Mouse (Mus musculus): Measurements from ENCODE around the gene Zfp386. TPM values are rescaled to one million over a fixed set of nuclear protein-coding genes. Genes with fewer than 3 reads are reported as not detected.

Gene Zfp386
- 10 to 100 TPM; 77.8 to 88.5 TPM for total RNA-seq (2023)

DNA sequence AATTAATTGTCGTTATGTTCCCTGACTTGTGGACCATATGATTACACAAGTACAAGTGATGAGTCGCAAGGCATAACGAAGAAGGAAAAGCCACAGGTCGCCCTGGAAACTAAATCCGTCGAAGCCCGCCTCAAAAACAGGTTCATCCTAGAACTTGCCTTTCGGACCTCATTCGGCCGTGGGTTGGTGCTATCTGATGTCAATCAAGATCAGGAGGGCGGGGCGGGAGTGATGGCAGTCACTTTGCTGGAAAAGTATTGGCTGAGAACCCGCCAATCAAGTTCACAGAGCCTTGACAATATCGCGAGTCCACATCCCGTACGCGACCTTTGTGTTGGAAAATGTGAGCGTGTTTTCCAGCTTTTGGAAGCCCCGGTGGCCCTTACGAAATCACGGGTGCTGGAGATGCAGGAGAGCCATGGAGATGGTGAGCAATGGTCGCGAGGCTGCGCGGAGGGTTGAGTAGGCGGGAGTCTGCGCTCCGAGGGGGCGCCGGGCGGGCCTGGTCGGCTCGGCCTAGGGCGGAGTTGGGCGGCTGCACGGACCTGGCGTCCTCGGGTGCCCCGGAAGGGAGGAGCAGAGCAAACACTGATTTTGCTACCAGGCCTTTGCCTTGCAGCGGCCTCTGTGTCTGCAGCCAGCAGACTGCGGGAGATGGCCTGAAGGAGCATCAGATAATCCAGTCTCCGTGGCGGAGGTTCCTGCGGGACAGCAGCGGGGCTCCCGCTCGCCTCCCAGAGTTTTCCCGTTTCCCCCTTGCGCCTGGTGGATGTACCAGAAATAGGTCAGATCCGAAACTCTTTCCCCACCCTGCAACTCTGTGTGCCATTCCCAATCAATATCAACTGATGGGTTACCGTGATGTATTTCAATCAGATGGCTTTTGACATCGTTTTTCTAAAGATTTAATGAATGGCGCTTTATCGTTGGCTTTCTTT, at the start of gene Zfp386:
TSS of gene Zfp386 (plus strand) at position 285 of the 938 bp plus-strand sequence.

DNA sequence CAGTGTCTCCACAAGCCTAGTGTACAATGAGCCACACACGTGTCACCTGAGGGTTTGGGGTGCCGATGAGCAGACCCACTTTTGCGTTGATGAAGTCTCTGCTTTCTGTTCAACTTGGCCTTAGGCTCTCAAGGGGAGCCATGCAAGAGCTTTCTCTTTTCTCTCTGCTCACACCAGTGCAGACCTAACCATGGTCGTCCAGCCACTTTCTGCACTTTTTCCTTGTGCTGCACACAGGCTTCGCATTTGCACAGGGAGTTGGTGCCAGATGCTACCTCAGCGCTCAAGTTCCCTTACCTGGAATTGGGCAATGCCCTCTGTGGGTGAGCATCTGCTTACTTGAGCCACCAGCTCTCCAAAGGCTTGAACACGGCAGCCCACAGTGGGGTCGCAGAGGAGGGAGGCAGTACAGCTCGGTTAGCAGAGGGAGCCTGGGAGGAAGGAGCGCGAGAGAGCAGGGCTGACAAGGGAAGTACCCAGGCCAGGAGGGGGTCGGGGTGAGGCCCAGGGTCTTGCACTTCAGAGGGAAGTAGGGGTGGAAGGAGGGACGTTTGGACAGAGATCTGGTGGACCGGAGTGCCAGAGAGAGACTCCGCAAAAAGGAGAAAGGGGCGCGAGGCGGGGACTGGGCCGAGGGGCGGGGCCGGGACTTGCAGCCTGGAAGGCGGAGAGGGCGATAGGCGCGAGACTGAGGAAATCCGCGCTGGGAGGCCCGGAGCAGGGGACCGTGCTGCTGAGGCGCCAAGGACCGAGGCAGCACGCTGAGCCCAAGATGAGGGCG, 29.7 kb downstream of the Zfp386 start, which contains the start of gene Vipr2:
TSS of gene Vipr2 (plus strand) at position 653 of the 781 bp plus-strand sequence.

Other genes starting within 250 kb of the Zfp386 start
- gene Vipr2, start 30.0 kb downstream of the Zfp386 start, total RNA-seq (2023) = not detected
- gene Wdr60, start 215.3 kb downstream of the Zfp386 start, total RNA-seq (2023) = 1 to 10 TPM in 1 of 2 experiments, under 1 TPM in 1; 0.70 to 5.1 TPM
- not detected for gene Gm11027, start 227.7 kb downstream of the Zfp386 start, total RNA-seq (2023)
- 100 to 1,000 TPM; 234 to 235 TPM for gene Esyt2, start 233.5 kb downstream of the Zfp386 start, total RNA-seq (2023)

Measured in T-cell, adult 66 days (primary cell).